Mouse (Mus musculus): ENCODE data around the gene Tctn1. TPM values are rescaled to one million over a fixed set of nuclear protein-coding genes. Genes with fewer than 3 reads are reported as not detected.

Gene Tctn1
- polyA plus RNA-seq, 1 experiment from 2014 or later = 7.3 TPM

GRCm38 (mm10) chr5:122234319-122235195 lies 29.7 kb downstream of the Tctn1 start:
- Histone ChIP-seq H3K36me3 (ENCODE audit: control insufficient read depth, insufficient read depth, low read length) (no peaks in the 10 kb centered on the region), H3K27me3 (ENCODE audit: control insufficient read depth, insufficient read depth, low read depth, low read length) (no peaks in the 10 kb centered on the region), H3K27ac (ENCODE audit: low read length) (no peak overlapping the region), H3K4me3 (ENCODE audit: low read depth, low read length) (no peak overlapping the region), H3K9me3 (replicated peaks; ENCODE audit: control insufficient read depth, low read length, poor library complexity, severe bottlenecking) (no peaks in the 10 kb centered on the region), H3K4me2 (ENCODE audit: low read length) (no peak overlapping the region), H3K4me1 (ENCODE audit: control insufficient read depth, insufficient read depth, low read length) (no peaks in the 10 kb centered on the region), H3K9ac (ENCODE audit: low read depth, low read length) (no peak overlapping the region)
- 82% methylated on average over 9 of the region's 9 CpGs for WGBS
- ATAC-seq = no peak

- no peaks in the 10 kb centered on the region for H3K4me1 ChIP-seq (ENCODE audit: control insufficient read depth, insufficient read depth, low read length)
- H3K4me3 ChIP-seq (ENCODE audit: low read depth, low read length) = no peak overlapping the region
- no peak overlapping the region for H3K4me2 ChIP-seq (ENCODE audit: low read length)
- WGBS = 87% methylated on average over 12 of the region's 12 CpGs
- H3K9ac ChIP-seq (ENCODE audit: low read depth, low read length) = no peak overlapping the region
- no peaks in the 10 kb centered on the region for H3K9me3 ChIP-seq (replicated peaks; ENCODE audit: control insufficient read depth, low read length, poor library complexity, severe bottlenecking)
- H3K36me3 ChIP-seq (ENCODE audit: control insufficient read depth, insufficient read depth, low read length) = no peaks in the 10 kb centered on the region
- H3K27ac ChIP-seq (ENCODE audit: low read length) = no peak overlapping the region
- no peaks in the 10 kb centered on the region for H3K27me3 ChIP-seq (ENCODE audit: control insufficient read depth, insufficient read depth, low read depth, low read length)
- ATAC-seq = no peak
These were observed 30.6 kb downstream of the Tctn1 start for GRCm38 (mm10) chr5:122233695-122234094.

DNA sequence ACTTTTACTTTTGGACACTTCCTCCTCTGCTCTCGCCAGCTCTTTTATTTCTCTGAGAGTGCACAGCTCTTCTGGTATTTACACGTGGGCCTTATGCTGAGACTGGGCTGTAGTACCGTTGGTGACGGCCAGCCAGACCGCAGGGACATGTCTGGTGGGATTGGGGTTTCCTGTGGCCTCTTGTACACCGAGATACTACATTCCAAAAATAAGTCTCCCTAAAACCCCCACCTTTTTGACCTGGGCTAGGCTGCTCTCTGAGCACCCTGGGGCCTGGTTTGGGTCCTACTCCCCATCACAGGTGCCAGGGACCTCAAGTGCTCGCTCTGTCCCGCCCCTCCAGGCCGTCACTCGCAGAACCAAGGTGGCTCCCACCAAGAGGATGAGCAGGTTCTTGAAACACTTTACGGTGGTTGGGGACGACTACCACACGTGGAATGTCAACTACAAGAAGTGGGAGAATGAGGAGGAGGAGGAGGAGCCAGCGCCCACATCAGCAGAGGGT lies 31.1 kb downstream of the Tctn1 start:
- H3K9me3 ChIP-seq (replicated peaks; ENCODE audit: control insufficient read depth, low read length, poor library complexity, severe bottlenecking) = no peaks in the 10 kb centered on the region
- H3K27me3 ChIP-seq (ENCODE audit: control insufficient read depth, insufficient read depth, low read depth, low read length) = no peaks in the 10 kb centered on the region
- ATAC-seq = no peak
- no peak overlapping the region for H3K27ac ChIP-seq (ENCODE audit: low read length)
- no peaks in the 10 kb centered on the region for H3K36me3 ChIP-seq (ENCODE audit: control insufficient read depth, insufficient read depth, low read length)
- H3K4me2 ChIP-seq (ENCODE audit: low read length) = no peak overlapping the region
- H3K4me3 ChIP-seq (ENCODE audit: low read depth, low read length) = no peak overlapping the region
- no peak overlapping the region for H3K9ac ChIP-seq (ENCODE audit: low read depth, low read length)
- no peaks in the 10 kb centered on the region for H3K4me1 ChIP-seq (ENCODE audit: control insufficient read depth, insufficient read depth, low read length)
- 93% methylated on average over 14 of the region's 14 CpGs for WGBS

GRCm38 (mm10) chr5:122232004-122232403 lies 32.3 kb downstream of the Tctn1 start:
- Histone ChIP-seq H3K27me3 (ENCODE audit: control insufficient read depth, insufficient read depth, low read depth, low read length) (no peaks in the 10 kb centered on the region), H3K9ac (ENCODE audit: low read depth, low read length) (no peak overlapping the region), H3K36me3 (ENCODE audit: control insufficient read depth, insufficient read depth, low read length) (no peaks in the 10 kb centered on the region), H3K4me1 (ENCODE audit: control insufficient read depth, insufficient read depth, low read length) (no peaks in the 10 kb centered on the region), H3K4me2 (ENCODE audit: low read length) (no peak overlapping the region), H3K4me3 (ENCODE audit: low read depth, low read length) (no peak overlapping the region), H3K27ac (ENCODE audit: low read length) (no peak overlapping the region), H3K9me3 (replicated peaks; ENCODE audit: control insufficient read depth, low read length, poor library complexity, severe bottlenecking) (no peaks in the 10 kb centered on the region)
- WGBS = 88% methylated on average over 5 of the region's 5 CpGs
- ATAC-seq = no peak

DNA sequence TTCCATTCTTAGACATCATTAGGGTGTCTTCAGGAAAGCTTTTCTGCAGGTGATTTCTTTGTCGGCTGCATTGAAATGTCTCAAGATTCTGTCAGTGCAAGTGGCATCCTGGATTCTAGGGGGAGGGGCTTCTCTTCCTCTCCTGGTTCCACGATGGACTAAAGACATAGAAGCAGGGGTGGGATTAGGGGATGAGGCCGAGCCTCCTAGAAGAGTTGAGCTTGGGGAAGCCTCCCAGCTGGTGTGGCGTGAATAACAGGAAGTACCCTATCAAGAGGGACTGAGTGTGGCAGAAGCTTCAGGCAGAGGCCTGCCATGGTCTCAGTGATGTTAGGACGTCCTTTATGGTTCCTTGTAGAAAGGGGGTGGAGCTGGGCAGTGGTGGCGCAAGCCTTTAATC lies 32.8 kb downstream of the Tctn1 start:
- H3K4me3 ChIP-seq (ENCODE audit: low read depth, low read length) = no peak overlapping the region
- H3K27me3 ChIP-seq (ENCODE audit: control insufficient read depth, insufficient read depth, low read depth, low read length) = no peaks in the 10 kb centered on the region
- no peak overlapping the region for H3K9ac ChIP-seq (ENCODE audit: low read depth, low read length)
- no peaks in the 10 kb centered on the region for H3K36me3 ChIP-seq (ENCODE audit: control insufficient read depth, insufficient read depth, low read length)
- H3K9me3 ChIP-seq (replicated peaks; ENCODE audit: control insufficient read depth, low read length, poor library complexity, severe bottlenecking) = no peaks in the 10 kb centered on the region
- no peak for ATAC-seq
- H3K27ac ChIP-seq (ENCODE audit: low read length) = no peak overlapping the region
- 75% methylated on average over 6 of the region's 6 CpGs for WGBS
- H3K4me2 ChIP-seq (ENCODE audit: low read length) = no peak overlapping the region
- no peaks in the 10 kb centered on the region for H3K4me1 ChIP-seq (ENCODE audit: control insufficient read depth, insufficient read depth, low read length)

GRCm38 (mm10) chr5:122230816-122231215 lies 33.4 kb downstream of the Tctn1 start:
- WGBS = 96% methylated on average over 4 of the region's 4 CpGs

DNA sequence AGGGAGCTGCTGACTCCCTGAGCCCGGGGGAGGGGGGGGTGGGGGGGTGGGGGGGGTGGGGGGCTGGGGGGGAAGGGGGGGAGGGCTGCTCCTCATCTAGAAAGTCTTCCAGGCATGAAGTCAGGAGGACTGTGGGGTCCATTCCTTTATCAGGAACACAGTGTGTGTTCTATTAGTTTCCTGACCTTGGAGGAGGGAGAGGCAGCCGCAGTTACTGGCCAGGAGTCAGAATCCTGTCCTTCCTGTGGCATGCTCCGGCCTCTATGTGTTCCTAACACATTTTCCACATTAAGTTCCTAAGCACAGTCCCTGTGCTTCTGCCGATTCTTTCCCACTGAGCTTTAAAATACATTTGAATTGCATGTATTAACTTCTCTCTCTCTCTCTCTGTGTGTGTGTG lies 35.5 kb downstream of the Tctn1 start:
- WGBS = 61% methylated on average over 3 of the region's 4 CpGs
- Histone ChIP-seq H3K9ac (ENCODE audit: low read depth, low read length) (no peak overlapping the region), H3K4me3 (ENCODE audit: low read depth, low read length) (no peak overlapping the region), H3K27ac (ENCODE audit: low read length) (no peak overlapping the region), H3K4me2 (ENCODE audit: low read length) (no peak overlapping the region), H3K36me3 (ENCODE audit: control insufficient read depth, insufficient read depth, low read length) (no peaks in the 10 kb centered on the region), H3K27me3 (ENCODE audit: control insufficient read depth, insufficient read depth, low read depth, low read length) (no peaks in the 10 kb centered on the region), H3K9me3 (replicated peaks; ENCODE audit: control insufficient read depth, low read length, poor library complexity, severe bottlenecking) (no peaks in the 10 kb centered on the region), H3K4me1 (ENCODE audit: control insufficient read depth, insufficient read depth, low read length) (no peaks in the 10 kb centered on the region)
- ATAC-seq = no peak

More at GRCm38 (mm10) chr5:122230816-122231215, 33.4 kb downstream of the Tctn1 start:
- Histone ChIP-seq H3K4me2 (ENCODE audit: low read length) (no peak overlapping the region), H3K27ac (ENCODE audit: low read length) (no peak overlapping the region), H3K36me3 (ENCODE audit: control insufficient read depth, insufficient read depth, low read length) (no peaks in the 10 kb centered on the region), H3K4me1 (ENCODE audit: control insufficient read depth, insufficient read depth, low read length) (no peaks in the 10 kb centered on the region), H3K27me3 (ENCODE audit: control insufficient read depth, insufficient read depth, low read depth, low read length) (no peaks in the 10 kb centered on the region), H3K4me3 (ENCODE audit: low read depth, low read length) (no peak overlapping the region), H3K9me3 (replicated peaks; ENCODE audit: control insufficient read depth, low read length, poor library complexity, severe bottlenecking) (no peaks in the 10 kb centered on the region), H3K9ac (ENCODE audit: low read depth, low read length) (no peak overlapping the region)
- ATAC-seq = no peak

DNA sequence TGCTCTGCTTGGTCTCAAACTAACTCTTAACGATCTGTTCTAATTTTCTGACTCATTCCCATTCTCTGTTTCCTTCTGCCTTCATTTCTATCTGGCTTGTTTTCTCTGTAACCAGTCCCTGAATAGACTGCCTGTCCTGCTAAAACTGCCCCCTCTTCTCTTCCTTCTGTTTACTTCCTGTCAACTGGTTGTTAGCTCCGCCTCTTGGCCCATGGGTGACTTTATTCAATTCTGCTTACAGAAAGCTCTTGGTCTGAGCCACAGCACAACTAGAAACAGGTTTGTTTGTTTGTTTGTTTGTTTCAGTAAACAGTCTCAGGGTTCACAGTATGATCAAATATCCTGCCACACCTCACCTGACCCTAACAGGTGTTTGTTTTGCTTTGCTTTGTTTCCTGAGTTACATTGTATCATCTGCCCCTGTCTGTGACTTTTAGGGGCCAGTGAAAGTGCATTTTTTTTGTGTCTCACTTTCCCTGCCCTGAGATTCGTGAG lies 35.9 kb downstream of the Tctn1 start:
- H3K27ac ChIP-seq (ENCODE audit: low read length) = no peak overlapping the region
- H3K9me3 ChIP-seq (replicated peaks; ENCODE audit: control insufficient read depth, low read length, poor library complexity, severe bottlenecking) = no peaks in the 10 kb centered on the region
- H3K27me3 ChIP-seq (ENCODE audit: control insufficient read depth, insufficient read depth, low read depth, low read length) = no peaks in the 10 kb centered on the region
- WGBS = 84% methylated on average over 3 of the region's 3 CpGs
- no peak overlapping the region for H3K9ac ChIP-seq (ENCODE audit: low read depth, low read length)
- no peak for ATAC-seq
- H3K4me2 ChIP-seq (ENCODE audit: low read length) = no peak overlapping the region
- H3K36me3 ChIP-seq (ENCODE audit: control insufficient read depth, insufficient read depth, low read length) = no peaks in the 10 kb centered on the region
- H3K4me1 ChIP-seq (ENCODE audit: control insufficient read depth, insufficient read depth, low read length) = no peaks in the 10 kb centered on the region
- no peak overlapping the region for H3K4me3 ChIP-seq (ENCODE audit: low read depth, low read length)

- ATAC-seq = no peak
- Histone ChIP-seq H3K36me3 (ENCODE audit: control insufficient read depth, insufficient read depth, low read length) (no peaks in the 10 kb centered on the region), H3K4me2 (ENCODE audit: low read length) (no peak overlapping the region), H3K27me3 (ENCODE audit: control insufficient read depth, insufficient read depth, low read depth, low read length) (no peaks in the 10 kb centered on the region), H3K9ac (ENCODE audit: low read depth, low read length) (no peak overlapping the region), H3K4me3 (ENCODE audit: low read depth, low read length) (no peak overlapping the region), H3K27ac (ENCODE audit: low read length) (no peak overlapping the region), H3K9me3 (replicated peaks; ENCODE audit: control insufficient read depth, low read length, poor library complexity, severe bottlenecking) (no peaks in the 10 kb centered on the region), H3K4me1 (ENCODE audit: control insufficient read depth, insufficient read depth, low read length) (no peaks in the 10 kb centered on the region)
- WGBS = 97% methylated on average over 2 of the region's 2 CpGs
These were observed 40.0 kb downstream of the Tctn1 start for GRCm38 (mm10) chr5:122224291-122224690.
